Mouse (Mus musculus) thymus, adult 2 months (tissue): ENCODE data around the gene Nrn1l.

ENCODE experiments used
- CTCF ChIP-seq: fragments of 200-500 bp; IDR thresholded peaks from 2 replicates; pipeline ENCODE4 v1.5.1; 2012; ENCODE audit warnings: mild to moderate bottlenecking, control low read depth, low read length, moderate library complexity, borderline replicate concordance; ENCODE audit not compliant: control insufficient read depth, poor library complexity, insufficient read depth; ENCODE audit errors: extremely low read depth
- POLR2A ChIP-seq: fragments of 200-500 bp; IDR thresholded peaks from 2 replicates; pipeline ENCODE4 v1.6.1; 2012; ENCODE audit warnings: mild to moderate bottlenecking, low read length, control low read depth, moderate library complexity; ENCODE audit not compliant: control insufficient read depth, poor library complexity, insufficient read depth; ENCODE audit errors: extremely low read depth

- no peak for TF ChIP-seq CTCF
- TF ChIP-seq POLR2A = no peak
These were observed 42.8 kb upstream of the Nrn1l start for GRCm38 (mm10) chr8:105850611-105851010.
